Mouse (Mus musculus): ENCODE results near the gene Nrd1.

- TF ChIP-seq GATA1 (IDR thresholded peaks at IDR 0.05; ENCODE audit: low read length) (no peak), TAL1 (IDR thresholded peaks at IDR 0.05; ENCODE audit: low read length) (no peak)
Measured at GRCm38 (mm10) chr4:109094269-109094668, 93.8 kb downstream of the Nrd1 start.

All from erythroblast, embryonic 14.5 days (primary cell).